Mouse (Mus musculus) monocyte, adult 2 months (primary cell): ENCODE data around the gene Camkmt.

Experiments used
- DNase-seq, 2 experiments: peaks; one replicate each; pipeline ENCODE4 v3.0.0; 2022; ENCODE audit warnings: low spot score in 2 of 2, low read depth in 1 of 2

Camkmt gene

DNA sequence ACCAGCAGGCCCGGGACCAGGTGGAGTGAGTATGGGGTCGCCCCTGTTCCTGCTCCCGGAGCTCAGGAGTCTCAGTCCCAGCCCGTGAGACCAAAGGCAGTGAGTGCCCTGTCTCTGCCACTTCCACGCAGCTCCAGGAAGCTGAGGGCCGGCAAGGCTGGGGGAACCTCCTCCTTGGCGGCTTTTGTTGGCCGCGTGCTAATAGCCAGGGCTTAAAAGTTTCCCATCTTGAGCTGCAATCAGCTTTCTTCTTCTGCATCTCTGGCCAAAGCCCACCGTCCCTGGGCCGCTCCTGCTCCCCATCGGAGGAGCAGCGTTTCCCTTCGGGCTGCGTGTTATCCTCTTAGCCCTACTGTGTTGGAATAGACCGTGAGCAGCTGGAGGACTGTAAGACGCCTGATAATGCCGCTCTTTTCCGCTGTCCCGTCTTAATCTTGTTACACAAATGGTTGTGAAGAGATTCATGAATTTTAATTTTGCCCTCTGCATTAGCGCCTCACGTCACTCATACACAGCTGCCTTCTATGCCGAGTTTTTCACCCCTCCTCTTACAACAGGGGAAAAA lies 364.1 kb downstream of the Camkmt start:
- DNase-seq = no peak

DNA sequence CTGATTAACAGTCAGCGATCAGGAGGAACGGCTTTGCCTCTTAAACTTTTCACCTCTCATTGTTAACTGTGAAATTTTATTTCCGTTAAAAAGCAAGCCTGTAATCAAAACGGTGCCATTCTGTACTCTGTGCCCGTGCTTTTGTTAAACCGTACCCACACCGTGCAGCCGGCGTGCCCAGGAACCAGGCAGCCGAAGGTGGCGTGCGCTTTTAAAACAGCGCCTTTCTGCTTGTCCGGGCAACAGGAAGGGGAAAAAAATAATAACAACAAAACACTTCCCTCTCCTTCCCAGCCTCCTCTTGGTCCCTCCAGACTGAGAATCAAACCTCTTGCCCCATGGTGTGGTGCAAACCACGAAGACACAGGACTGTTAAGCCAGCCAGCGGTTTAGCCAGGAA lies 364.7 kb downstream of the Camkmt start:
- no peak for DNase-seq

DNA sequence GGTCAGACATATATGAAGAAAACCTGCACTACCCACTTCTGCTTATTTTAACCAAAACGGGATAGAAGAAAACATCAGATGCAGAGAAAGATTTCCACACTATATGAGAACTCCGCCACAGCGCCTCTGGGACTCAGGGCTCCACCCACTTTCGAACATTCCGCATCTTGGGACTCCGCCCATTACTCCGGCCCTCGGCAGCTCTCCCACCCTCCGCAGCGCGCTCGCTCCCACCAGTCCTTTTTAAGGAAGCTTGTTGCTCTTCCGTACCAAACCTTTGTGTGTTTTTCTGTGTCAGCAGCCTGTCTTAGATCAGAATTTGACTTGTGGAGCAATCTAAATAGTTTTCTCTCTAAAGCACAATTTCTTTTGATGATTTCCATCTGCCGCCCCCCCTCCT lies 367.7 kb downstream of the Camkmt start:
- DNase-seq = no peak

DNA sequence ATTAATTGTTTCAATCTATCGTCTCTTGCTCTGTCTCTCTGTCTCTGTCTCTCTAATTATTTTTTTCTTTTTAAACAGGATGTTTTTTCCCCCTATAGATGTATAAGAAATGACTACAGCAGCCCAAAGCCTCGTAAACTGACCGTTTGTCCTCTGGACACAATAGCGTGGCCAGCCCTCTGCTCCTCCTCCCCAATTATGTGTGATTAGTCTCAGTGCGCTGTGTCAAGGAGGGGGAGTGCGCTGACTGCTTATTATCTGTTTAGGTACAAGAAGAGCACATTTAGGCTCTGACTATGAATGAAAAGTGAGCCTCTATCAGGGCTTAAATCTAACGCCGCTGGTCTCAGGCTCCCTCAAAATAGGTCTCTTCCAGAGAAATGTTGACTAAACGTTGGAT lies 368.2 kb downstream of the Camkmt start:
- DNase-seq = no peak

DNA sequence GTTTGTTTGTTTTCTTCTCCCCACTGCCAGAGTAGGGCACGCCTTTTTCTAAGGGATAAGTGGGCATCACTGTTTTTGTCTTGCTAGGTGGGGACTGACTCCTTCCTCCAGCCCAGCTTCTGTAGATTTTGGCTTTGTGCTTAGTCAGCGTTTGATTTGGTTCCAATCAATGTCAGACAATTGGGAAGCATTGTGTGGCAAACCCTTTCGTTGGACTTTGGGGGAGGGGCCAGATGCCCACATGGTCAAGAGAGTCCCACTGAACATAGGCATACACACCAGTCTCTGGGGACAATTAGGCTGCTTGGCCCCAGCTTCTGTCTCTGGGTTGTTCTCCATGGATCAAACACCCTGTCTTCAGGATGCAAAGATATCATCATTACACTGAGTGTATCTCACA lies 371.2 kb downstream of the Camkmt start:
- DNase-seq = no peak

DNA sequence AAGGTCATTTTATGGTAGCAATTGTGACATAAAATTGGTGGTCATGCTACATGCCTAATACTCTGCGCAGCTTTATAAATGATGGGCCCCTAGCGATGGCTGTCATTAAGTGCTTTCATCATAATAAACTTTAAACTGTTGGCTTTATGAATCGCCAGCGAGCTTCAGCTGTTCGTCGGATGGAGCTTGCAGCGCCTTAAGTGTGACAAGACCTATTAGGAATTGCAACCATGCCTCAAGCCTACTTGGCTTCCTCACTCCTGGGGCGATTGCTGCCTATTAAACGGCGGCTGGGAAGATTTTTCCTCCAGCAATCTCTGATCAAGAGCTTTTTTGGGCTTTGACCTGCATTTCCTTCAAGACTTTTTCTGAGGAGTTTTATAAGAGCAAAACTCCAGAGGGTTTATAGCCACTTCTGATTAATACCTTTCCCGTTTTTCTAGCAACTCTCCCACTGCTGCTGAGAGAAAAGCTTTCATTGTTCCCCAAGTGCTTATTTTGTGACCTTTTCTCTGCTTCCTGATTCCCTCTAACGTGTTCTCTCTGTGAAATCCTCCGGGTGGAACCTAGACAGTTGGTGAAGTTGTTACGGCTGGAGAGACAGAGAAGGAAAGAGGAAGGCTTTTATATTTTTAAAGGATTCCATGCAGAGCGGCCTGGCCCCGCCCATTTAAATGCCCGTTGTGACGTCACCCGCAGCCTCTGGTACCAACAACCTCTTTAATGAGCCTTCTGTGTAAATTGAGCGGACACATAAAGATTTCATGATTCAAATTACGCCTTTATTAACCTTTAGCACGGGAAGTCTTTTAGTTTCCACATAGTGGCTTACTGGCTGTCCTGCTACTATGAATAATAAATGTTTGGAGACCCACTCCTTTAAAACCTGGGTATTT lies 373.4 kb downstream of the Camkmt start:
- no peak for DNase-seq

DNA sequence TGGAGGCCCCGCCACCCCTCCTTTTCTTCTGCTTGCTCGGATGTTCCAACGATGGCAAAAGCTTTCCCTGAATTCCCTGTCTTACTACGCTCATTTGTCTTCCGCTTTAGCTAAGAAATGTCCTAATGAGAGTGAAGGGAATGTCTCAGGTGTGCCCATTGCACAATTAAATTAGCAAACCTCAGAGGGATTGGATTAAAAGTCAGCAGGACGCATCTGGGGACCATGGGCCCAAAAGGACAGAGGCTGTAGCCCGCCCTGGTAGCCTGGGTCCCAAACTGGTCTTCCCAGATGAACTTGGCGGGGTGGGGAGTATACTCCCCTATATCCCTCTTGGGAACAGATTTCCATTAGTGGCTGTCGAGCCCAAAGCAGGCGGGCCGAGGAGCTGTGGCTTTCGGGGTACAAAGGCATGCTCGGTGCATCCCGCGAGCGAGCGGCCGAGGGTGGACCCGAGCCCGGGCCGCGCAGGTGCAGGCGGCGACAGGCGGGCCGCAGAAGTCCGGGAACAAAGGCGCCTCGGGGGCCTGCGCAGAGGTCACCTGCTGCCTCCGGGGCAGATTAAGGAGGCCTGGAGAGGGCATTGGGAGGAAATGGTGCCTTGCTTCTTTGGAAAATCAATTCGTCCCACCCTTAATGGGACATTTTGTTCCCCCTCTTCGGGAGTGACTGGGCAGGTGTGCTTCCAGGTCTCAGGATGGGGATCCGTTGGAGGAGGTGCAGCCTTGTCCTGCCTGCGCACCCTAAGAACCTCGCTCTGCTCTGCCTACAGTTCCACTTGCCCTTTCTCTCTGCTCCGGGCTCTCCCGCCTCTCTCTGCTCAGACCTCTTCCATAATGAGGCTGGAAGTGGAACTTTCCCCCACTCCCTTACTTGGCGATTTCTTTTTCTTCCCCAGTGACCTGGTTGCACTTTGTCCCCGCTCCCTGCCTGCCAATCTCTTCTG lies 374.4 kb downstream of the Camkmt start:
- no peak for DNase-seq

DNA sequence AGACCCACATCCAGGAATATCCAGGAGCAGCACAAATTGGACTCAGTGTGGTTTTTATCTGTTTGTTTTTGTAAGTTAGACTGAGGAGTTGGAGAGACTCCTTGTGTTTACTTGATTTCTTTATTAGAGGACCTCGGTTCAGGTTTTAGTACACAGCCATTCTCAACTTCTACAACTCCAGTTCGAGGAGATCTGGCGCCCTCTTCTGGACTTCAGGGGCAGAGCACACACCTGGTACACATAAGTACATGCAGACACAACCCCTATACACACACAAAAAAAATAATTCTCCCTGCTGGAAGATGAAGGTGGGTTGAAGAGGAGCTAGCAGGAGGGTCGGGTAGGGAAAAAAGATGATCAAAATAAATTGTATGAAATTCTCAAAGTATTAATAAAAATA lies 379.4 kb downstream of the Camkmt start:
- no peak for DNase-seq

DNA sequence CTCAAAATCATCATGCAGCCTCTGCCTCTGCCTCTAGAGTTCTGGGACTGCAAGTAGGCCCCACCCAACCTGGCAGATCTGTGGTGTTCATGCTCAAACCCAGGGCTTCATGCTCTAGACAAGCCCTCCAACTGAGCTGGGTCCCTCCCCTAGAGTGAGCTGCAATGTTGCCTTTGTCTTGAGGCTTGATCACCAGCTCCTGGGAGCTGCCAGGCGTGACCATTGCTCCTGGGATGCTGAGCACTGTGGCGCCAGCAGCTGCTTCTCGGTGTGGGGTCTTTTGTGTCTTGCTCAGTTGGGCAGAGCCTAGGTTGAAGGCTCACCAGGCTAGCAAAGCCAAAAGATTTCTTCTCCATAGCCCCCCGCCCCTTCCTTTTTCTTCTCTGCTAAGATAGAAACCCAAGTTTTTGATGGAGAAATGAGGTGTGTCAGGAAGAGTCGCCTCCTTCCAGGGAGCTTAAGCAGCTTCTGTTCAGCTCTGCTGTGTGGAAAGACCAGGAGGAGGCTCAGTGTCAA lies 382.4 kb downstream of the Camkmt start:
- no peak for DNase-seq

DNA sequence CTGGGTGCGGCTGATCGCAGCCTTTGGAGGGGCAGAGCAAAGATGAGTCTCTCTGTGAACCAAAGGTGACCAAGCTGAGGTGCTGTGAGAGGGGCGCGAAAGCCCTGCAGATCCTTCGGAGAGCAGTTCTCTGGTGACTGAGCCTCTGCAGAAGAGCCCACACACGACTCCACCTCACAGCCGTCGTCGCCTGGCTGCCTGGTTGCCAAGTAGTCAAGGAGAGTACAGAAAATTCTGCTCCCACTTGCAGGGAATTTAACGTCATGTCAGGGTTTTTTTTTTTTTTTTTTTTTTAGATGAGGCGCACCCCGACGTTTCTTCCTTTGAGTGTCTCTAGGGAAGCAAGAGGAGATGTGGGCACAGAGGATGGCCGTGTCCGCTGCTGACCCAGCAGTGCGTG lies 382.9 kb downstream of the Camkmt start:
- DNase-seq = no peak

DNA sequence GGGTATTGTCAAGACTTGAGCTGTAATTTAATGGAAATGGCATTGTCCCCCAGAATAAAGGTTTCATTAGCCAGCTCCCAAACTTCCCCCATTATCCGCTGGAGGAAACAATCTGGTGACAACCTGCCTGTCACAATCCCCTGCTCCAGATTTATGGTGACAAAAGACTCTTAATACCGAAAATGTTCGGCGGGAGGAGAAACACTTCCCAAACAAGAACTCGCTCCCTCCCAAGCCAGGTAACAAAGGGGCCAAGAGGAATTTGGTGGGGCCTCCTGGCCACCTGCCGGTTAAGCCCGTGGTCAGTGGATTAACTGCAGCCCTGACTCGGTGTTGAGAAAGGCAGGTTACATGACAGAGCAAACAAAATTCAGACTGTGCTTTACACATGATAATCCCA lies 383.5 kb downstream of the Camkmt start:
- DNase-seq = no peak

DNA sequence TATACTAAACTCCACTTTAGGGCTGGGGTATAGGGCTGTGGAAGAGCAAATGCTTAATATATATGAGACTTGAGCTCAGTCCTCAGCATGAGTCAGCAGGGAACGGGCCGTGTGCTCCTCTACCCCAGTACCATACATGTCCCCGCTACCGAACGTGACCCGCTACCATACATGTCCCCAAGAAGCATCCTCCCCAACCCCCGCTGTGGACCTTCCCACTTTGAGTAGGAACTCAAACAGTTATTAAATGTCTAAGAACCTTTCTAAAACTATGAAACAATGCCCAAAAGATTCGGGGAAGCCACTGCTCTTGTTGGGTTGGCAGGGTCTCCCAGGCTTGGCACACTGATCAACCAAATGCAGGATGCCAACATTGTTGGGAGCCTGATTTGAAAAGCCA lies 390.9 kb downstream of the Camkmt start:
- no peak for DNase-seq

DNA sequence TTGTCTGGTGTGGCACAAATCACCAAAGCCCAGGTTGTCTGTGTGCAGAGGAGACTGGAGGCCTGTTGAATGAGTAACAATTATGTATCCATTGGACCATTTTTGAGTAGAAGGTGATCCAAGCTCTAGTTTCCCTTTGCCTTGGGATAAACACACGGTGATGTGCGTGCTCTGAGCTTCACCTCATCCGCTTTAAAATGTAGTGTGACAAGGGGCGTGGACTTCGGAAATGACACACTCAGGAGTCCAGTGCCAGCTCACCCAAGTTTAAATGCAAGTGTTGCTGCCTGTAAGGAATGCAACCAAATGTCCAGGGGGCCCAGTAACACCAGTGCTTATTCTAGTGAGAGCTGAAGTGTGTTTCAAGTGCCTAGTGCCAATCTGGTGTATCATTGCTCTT lies 392.7 kb downstream of the Camkmt start:
- DNase-seq = no peak

DNA sequence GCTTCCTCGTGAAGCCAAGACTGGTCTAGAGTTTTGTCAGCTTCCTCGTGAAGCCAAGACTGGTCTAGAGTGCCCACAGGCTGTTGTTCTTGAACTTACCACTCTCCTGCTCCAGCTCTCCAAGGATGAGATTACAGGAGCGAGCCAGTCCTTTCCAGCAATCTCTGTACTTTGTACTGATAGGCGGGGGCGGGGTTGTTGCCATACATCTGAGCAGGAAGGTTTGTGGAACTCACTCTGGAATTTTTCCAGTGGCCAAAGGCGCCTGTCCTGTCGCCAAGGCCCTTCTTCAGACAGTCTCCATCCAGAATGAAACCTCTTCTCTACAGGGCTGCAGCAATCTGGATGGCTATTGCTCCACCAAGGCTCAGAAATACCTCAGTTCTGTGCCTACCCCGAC lies 393.7 kb downstream of the Camkmt start:
- no peak for DNase-seq

DNA sequence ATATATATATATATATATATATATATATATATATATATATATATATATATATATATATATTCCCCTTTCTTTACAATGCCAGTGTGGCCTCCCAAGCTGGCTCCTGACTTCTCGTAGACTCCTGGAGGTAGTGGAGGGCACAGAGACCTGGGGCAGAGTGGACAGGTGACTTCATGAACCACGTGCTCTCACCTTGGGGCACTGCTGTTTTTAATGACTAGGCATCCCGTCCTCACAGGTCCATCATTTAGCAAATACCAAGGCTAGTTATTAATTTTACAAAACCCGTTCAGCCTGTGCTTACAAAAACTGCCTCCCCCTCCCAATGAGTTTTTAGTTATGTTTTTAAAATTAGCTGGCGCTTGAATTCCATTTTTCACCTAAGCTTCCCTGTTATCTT lies 394.2 kb downstream of the Camkmt start:
- no peak for DNase-seq

DNA sequence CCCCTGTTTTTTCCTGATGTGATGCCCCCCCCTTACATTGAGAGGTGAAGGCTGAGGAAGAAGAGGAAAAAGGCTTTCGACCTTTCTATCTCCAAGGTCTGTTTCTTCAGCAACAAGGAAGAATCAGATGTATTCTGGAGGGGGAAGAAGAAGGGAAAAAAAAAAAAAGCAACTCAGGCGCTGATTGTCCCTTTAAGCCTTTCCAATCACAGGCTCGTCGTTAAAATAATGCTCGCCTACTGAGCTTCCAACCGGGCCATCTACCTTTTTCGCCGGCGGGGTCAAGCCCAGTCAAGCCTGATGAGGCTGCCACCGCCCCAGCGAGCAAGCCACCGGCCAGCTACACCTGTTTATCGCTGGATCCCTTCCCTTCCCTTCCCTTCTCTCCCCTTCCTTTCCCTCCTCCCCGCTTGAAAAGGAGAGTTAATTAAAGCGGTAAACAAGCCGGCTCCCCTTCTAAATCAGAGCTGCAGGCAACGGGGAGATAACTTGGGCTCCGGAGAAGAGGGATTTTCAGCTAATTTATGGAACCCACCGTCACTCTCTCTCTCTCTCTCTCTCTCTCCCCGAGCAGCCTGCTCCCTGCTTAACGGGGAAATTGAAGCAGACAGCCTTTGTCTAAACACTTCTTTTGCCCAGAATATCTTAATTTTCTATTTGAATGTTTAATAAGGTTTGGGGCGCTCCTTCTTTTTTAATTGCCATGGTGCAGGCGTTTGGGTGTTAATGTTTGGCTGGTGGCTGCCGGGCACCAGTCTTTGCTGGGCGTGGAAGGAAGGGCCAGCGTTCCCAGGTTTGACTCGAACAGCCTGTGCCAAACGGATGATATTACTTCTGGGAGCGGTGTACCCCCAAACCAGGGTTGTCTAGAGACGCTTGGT lies 395.0 kb downstream of the Camkmt start:
- no peak for DNase-seq

DNA sequence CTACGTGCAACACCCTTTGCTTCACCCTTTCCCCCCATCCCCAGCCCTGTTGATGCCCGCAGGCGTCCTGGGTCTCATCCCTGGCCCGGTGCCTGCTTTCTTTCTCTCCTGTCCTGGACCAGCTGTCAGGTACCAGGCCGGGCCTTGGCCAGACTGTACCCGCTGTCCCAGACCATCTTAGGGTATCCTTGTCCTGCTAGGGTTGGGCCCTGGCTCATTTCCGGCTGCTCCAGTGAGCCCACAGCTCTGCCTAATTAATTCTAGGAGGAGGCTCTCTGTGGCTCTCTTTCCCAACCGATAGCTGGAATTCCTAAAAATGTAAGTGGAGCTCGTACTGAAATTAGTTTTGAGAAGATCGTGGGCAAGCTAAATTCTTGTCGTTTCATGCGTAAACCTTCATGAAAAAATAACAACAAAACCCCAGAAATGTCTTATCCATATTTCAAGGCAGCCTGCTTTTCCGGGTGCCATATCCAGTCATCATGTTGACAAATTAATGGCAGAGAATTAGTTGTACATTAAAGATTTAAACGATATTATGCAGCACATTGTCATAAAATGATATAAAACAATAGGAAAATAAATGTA lies 395.7 kb downstream of the Camkmt start:
- DNase-seq = no peak

DNA sequence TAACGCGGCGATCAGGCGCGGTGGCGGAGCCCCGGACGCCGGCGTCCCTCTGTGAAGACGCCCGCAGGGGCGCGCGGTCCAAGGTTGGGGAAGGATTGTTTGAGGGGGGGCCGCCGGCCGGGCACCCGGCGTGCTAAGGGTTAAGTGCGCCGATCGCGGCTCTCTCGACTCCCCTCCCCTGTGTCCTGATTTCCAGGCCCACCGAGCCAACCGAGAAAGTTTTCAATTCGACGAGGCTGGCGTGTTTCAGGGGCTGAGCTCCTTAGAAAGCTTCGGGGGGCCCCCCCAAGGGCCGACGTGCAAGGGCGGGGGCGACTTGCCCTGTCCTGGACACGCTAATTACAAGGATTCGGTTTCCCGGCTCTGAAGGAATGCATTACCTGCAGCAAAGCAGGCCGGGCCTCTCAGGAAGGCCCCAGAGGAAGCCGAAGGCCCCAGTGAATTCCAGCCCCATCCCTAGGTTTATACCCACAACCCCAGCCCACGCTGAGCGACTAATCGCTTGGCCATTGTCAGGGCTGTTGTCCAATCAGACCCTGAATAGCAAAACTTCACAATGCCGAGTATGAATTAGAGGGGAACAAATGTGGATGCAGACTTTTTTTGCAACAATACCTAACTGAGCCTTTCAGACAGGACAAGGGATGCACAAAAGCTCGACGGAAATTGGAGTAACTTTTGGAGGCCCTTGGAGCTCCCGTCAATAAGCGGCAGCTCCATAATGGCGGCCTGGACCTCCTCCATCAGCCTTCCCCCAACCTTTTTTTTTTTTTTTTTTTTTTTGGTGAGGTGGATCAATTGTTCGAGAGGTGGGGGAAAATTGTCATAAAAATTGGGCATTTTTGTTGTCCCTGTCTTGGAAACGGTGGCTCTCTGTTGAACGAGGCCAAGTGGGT lies 396.5 kb downstream of the Camkmt start:
- DNase-seq = no peak

DNA sequence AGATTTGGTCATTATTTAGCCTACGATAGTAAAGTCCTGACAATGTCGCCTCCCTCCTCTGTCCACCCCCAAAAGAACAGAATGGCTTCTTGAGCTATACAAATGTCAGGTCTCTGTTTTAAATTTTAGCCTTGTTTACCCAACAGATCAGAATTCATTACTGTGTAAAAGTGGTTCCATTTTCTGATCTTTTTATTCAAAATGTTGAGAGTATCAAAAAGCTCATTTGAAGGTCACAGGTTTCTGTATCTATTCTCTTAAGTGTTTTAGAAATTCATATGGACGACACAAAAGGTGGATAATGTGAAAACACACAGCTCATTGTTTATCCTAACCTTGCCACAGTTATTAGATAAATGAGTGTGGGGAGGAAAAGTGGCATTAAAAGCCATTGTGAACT lies 397.2 kb downstream of the Camkmt start:
- DNase-seq = no peak
